Mouse (Mus musculus): Measurements from ENCODE around the gene Git1.
A peak's percentile ranks its signal among the peaks of the same experiment; 100 is the strongest.

DNA sequence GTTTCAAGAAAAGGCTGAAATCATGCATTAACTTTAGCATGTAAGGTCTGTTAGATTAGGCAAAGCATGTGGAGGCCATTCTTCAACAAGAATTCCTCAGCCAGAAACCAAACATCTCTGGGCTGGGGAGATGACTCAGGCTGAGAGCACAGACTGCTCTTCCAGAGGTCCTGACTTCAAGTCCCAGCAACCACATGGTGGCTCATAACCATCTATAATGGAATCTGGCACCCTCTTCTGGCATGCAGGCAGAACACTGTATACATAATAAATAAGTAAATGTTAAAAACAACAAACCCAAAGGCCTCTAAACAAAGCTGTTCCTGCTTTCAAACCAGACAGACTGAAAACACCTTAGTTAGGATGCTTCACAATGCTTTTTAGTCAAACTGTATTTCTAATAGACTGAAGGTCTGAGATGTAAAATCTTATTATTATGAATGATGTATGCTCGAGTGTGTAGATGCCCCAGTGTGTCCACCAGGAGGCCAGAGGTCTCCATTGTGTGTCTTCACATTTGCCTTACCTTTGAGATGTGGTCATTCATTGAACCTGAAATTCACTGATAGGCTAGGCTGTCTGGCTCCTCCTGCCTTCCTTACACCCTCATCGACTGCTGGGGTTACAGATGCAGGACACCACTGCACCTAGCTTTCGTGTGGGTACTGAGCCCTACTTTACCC lies 32.6 kb downstream of the Git1 start:
- TF ChIP-seq CTCF (IDR thresholded peaks at IDR 0.05) (peak; percentile 21; the same call in 1 of the 2 replicates), POLR2A (IDR thresholded peaks at IDR 0.05; ENCODE audit: insufficient read depth, low read depth, low read length) (no peak), EP300 (IDR thresholded peaks at IDR 0.05; ENCODE audit: insufficient read depth, low read depth, low read length) (no peak)
